Mouse (Mus musculus) R1 (cell line): ENCODE measurements around the gene Setd1a.
A peak's percentile ranks its signal among the peaks of the same experiment; 100 is the strongest.
"Not testable (repeated sequence)": the region's sequence is repeated elsewhere in the genome, so short reads cannot be mapped to it uniquely, and the experiment has no call there.

ENCODE experiments used
- DNase-seq: peaks from one replicate; pipeline ENCODE4 v3.0.0-alpha.2; 2018; ENCODE audit warnings: low read depth, low spot score

The Setd1a gene

GRCm38 (mm10) chr7:127776426-127776825 is at the start of gene Setd1a:
Setd1a (plus strand) TSS chr7:127776670.
- DNase-seq, result peak; percentile 92

- DNase-seq, result peak; percentile 83
These were observed 48.6 kb upstream of the Setd1a start for GRCm38 (mm10) chr7:127727898-127728297.

- DNase-seq, result no peak
These were observed 46.3 kb upstream of the Setd1a start for GRCm38 (mm10) chr7:127730170-127730569.

- DNase-seq, result not testable (repeated sequence)
These were observed 44.4 kb upstream of the Setd1a start, which contains the start of gene Ctf2 for GRCm38 (mm10) chr7:127732066-127732465. Ctf2 (minus strand) TSS chr7:127732166.

GRCm38 (mm10) chr7:127744366-127745045 is 32.0 kb upstream of the Setd1a start, which contains the start of gene Fbxl19:
Fbxl19 (plus strand) TSS chr7:127744543.
- peak; percentile 88 for DNase-seq

- DNase-seq, result peak; percentile 99
These were observed 31.2 kb upstream of the Setd1a start for GRCm38 (mm10) chr7:127745251-127745651.

- DNase-seq, result peak; percentile 99
These were observed 30.6 kb upstream of the Setd1a start for GRCm38 (mm10) chr7:127745652-127746493.

- peak; percentile 91 for DNase-seq
These were observed 29.7 kb upstream of the Setd1a start for GRCm38 (mm10) chr7:127746494-127747491.

- peak; percentile 70 for DNase-seq
These were observed 28.8 kb upstream of the Setd1a start for GRCm38 (mm10) chr7:127747559-127748234.

- DNase-seq, result no peak
These were observed 28.3 kb upstream of the Setd1a start for GRCm38 (mm10) chr7:127748235-127748560.

GRCm38 (mm10) chr7:127750131-127751127 is 26.0 kb upstream of the Setd1a start:
- DNase-seq, result peak; percentile 93

- DNase-seq, result no peak
These were observed 24.9 kb upstream of the Setd1a start for GRCm38 (mm10) chr7:127751619-127752018.

GRCm38 (mm10) chr7:127752069-127752468 is 24.4 kb upstream of the Setd1a start:
- no peak for DNase-seq

- peak; percentile 37 for DNase-seq
These were observed 23.3 kb upstream of the Setd1a start for GRCm38 (mm10) chr7:127753158-127753557.

- no peak for DNase-seq
These were observed 22.7 kb upstream of the Setd1a start for GRCm38 (mm10) chr7:127753741-127754140.

- no peak for DNase-seq
These were observed 16.8 kb upstream of the Setd1a start for GRCm38 (mm10) chr7:127759716-127760115.

GRCm38 (mm10) chr7:127760478-127760877 is 16.0 kb upstream of the Setd1a start:
- DNase-seq, result no peak

- DNase-seq, result peak; percentile 78
These were observed 15.4 kb upstream of the Setd1a start for GRCm38 (mm10) chr7:127761026-127761425.

- no peak for DNase-seq
These were observed 12.8 kb upstream of the Setd1a start for GRCm38 (mm10) chr7:127763642-127764041.

GRCm38 (mm10) chr7:127765756-127766155 is 10.7 kb upstream of the Setd1a start:
- no peak for DNase-seq
